Mouse (Mus musculus) small intestine, adult 2 months (tissue): Measurements from ENCODE around the gene Ino80e. TPM values are rescaled to one million over a fixed set of nuclear protein-coding genes. Genes with fewer than 3 reads are reported as not detected.

Experiments
- H3K27ac ChIP-seq: fragments of 200-500 bp; 2 replicates; pipeline ENCODE4 v1.5.1; 2012; ENCODE audit warnings: low read depth, low read length, control low read depth, inconsistent platforms; ENCODE audit not compliant: insufficient read depth
- H3K27me3 ChIP-seq: fragments of 200-500 bp; 2 replicates; pipeline ENCODE4 v1.6.1; 2012; ENCODE audit warnings: mild to moderate bottlenecking, moderate library complexity, low read length, inconsistent platforms; ENCODE audit not compliant: control insufficient read depth, insufficient read depth
- H3K36me3 ChIP-seq: fragments of 200-500 bp; 2 replicates; pipeline ENCODE4 v1.6.1; 2012; ENCODE audit warnings: mild to moderate bottlenecking, low read length, control low read depth, inconsistent platforms; ENCODE audit not compliant: control insufficient read depth, insufficient read depth
- H3K4me1 ChIP-seq: fragments of 200-500 bp; 2 replicates; pipeline ENCODE4 v1.6.1; 2012; ENCODE audit warnings: low read length, inconsistent platforms, mixed read lengths; ENCODE audit not compliant: control insufficient read depth, insufficient read depth, insufficient read length
- H3K4me3 ChIP-seq: fragments of 200-500 bp; 2 replicates; pipeline ENCODE4 v1.5.1; 2012; ENCODE audit warnings: low read depth, mild to moderate bottlenecking, control low read depth, inconsistent platforms, low read length, moderate library complexity
- CTCF ChIP-seq: fragments of 200-500 bp; IDR thresholded peaks from 2 replicates; pipeline ENCODE4 v1.5.1; 2012; ENCODE audit warnings: low read depth, mild to moderate bottlenecking, control low read depth, inconsistent platforms, low read length, moderate library complexity, mixed read lengths; ENCODE audit not compliant: insufficient replicate concordance, insufficient read length; ENCODE audit errors: extremely low read depth
- POLR2A ChIP-seq: fragments of 200-500 bp; IDR thresholded peaks from 2 replicates; pipeline ENCODE4 v1.6.1; 2012; ENCODE audit warnings: low read depth, mild to moderate bottlenecking, control low read depth, inconsistent platforms, low read length, moderate library complexity
- WGBS: fragments of 180-500 bp; shearing (Covaris S2); methylation state at CpG from one replicate; pipeline ENCODE4 v1.1.7; 2018; 5-methylcytosine and 5-hydroxymethylcytosine counted together
- polyA plus RNA-seq: library from polyadenylated mRNA; depleted of rRNA; stranded (reverse); fragments of >200 nt; gene quantifications from 2 replicates; pipeline ENCODE4 v1.2.3, GENCODE M21; 2012; rRNA removed

Ino80e gene
- polyA plus RNA-seq, 1 experiment = 42.8 TPM

DNA sequence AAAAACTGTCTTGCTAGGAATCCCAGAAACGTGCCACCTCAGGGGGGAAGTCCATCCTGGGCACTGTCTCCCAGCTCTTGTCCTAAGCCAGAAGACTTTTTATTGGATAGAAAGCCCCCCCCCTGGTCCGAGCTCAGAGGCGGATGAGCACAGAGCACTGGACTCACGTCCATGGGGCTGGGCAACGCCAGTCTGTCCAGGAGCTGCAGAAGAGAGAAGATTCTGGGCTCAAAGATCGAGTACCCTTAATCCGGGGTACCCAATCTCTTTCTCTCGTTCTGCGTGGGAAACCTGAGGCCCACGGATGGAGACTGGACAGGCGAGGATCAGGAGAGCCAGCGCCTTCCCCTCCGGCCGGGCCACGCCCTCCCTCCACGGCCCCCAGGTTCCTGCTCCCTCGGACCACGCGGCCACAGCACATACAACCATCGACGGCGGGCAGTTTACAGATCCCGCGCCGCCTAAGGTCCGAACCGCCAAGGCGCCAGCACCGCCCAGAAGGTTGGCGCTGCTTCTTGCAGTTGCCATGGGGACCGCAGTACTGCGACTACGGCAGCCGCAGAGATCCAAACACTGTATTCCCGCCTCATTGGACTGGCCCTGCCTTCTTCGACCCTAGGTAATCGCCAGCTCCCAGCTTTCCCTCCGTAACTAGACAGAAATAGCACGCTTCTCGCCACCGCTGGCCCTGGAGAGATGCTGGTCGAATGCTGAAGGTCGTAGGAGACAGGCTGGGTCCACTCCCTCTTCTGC, 53.3 kb downstream of the Ino80e start:
- H3K4me3 ChIP-seq = peak overlapping the region; percentile 84
- H3K27me3 ChIP-seq = no peaks in the 10 kb centered on the region
- TF ChIP-seq POLR2A (no peak), CTCF (no peak)
- WGBS = 1% methylated on average over 43 of the region's 43 CpGs
- no peaks in the 10 kb centered on the region for H3K36me3 ChIP-seq
- peaks cover 18% of the 10 kb centered on the region for H3K4me1 ChIP-seq
- no peak overlapping the region for H3K27ac ChIP-seq

DNA sequence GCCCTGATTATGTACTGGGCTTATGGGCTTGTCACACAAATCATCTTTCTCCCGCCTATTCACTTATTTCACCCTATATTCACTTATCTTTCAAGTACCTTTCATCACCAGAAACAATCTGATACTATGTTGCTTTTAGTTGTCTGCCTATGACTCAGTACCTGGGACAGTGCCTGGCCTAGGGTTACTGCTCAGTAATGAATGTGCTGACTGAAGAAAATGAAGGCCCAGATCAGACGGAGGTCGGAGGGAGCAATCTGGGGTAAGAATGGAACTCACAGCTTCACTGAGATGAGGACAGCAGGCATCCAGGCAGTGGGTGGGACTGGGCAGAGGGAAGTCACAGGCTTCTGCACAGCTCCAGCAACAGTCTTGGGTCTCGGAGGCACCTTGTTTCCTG, 54.8 kb downstream of the Ino80e start:
- TF ChIP-seq POLR2A (no peak), CTCF (no peak)
- Histone ChIP-seq H3K27ac (peak overlapping the region; percentile 79), H3K27me3 (no peaks in the 10 kb centered on the region), H3K36me3 (no peaks in the 10 kb centered on the region), H3K4me3 (no peak overlapping the region), H3K4me1 (peaks cover 18% of the 10 kb centered on the region)
- 38% methylated on average over 4 of the region's 4 CpGs for WGBS

DNA sequence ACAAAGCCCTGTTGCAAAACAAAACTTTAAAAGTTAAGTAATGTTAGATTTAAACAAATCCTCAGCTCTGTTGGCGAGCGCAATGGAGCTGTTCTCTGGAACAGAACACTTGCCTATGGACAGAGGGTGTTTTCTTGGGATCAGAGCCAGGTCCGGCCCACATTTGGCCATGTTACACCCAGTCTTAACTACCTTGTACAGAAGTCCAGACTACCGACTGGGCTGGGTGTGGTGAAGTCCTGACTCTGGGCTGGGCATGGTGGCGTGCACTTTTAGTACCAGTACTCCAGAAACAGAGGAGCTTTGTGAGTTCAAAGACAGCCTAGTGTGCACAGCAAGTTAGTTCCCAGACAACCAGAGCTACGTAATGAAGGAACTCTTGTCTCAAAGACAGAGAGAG, 55.2 kb downstream of the Ino80e start:
- WGBS = 16% methylated on average over 6 of the region's 6 CpGs
- H3K27ac ChIP-seq = peak overlapping the region; percentile 79
- TF ChIP-seq POLR2A = no peak
- TF ChIP-seq CTCF = no peak
- no peaks in the 10 kb centered on the region for H3K27me3 ChIP-seq
- H3K4me3 ChIP-seq = no peak overlapping the region
- peaks cover 18% of the 10 kb centered on the region for H3K4me1 ChIP-seq
- no peaks in the 10 kb centered on the region for H3K36me3 ChIP-seq

DNA sequence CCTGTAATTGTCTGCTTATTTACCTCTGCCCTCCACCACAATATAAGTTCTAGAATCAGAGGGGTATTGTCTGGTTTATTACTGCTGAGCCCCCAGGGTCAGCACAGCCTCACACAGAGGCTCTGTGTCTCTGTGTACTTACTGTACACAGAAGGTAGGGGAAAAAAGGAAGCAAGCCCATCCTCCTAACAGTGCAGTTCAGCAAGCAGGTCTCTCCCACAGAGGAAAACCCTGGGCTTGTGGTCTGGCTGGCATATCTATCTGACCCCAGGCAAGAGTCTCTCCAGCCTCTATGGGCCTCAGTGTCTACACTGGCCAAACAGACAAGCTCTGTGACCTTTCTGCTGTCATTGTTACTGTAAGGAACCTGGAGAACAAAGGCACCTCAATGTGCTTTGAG, 58.4 kb downstream of the Ino80e start:
- peaks cover 20% of the 10 kb centered on the region for H3K4me1 ChIP-seq
- H3K4me3 ChIP-seq = no peak overlapping the region
- H3K36me3 ChIP-seq = no peaks in the 10 kb centered on the region
- no peak overlapping the region for H3K27ac ChIP-seq
- no peaks in the 10 kb centered on the region for H3K27me3 ChIP-seq
- TF ChIP-seq CTCF (no peak), POLR2A (no peak)

DNA sequence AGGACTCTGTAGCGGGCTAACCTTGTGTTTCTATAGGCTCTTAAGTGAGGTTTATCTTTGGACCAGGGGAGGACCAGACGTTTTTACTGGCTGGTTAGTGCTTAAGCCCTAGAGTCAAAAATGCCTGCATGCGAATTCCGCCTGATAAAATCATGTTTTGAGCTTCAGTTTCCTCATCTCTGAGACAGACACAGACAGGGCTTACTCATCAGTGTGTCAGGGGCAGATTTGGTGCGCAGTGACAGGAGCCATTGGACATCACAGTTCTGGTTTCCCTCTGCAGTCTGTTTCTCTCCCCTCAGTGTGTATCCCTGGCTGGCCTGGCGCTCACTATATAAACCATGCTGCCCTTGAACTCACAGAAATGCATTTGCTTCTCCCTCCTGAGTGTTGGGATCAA, 59.0 kb downstream of the Ino80e start:
- 92% methylated on average over 6 of the region's 6 CpGs for WGBS
- Histone ChIP-seq H3K27ac (no peak overlapping the region), H3K36me3 (no peaks in the 10 kb centered on the region), H3K4me3 (no peak overlapping the region), H3K4me1 (peaks cover 17% of the 10 kb centered on the region), H3K27me3 (no peaks in the 10 kb centered on the region)
- TF ChIP-seq POLR2A (no peak), CTCF (no peak)

DNA sequence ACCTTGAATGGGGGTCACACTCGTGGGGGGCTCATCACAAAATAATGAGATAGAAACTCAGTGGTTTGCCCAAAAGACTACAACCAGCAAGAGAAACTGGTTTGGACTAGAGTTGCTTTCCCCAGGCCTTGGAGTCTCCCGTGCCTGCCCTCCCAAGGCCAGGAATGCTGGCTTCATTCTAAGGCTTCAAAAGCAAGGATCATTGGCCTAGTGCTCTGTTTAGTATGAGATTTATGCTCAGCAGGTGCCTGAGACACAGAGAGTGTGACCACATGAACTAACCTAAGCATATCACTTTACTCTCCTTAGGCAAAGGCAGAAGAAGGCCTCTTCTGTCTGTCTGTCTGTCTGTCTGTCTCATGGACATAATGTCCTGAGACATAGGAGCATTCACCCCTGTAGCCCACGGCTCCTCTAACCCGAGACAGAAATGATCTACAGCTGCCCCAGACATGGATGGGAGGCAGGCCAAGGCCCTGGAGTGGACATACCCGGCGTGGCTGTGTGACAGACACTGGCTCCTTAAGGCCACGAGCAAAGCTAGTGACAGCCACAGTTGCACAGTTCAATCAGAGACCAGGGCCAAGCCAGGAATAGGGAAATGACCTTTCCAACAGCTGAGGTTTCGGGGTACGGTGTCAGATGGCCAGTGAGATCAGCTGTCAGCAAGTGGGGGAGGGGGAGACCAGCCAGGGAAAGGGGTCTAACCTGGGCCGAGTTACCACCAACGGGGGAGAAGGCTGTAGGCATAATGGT, 59.9 kb downstream of the Ino80e start:
- Histone ChIP-seq H3K36me3 (peaks cover under 1% of the 10 kb centered on the region; the same call in 1 of the 2 replicates), H3K4me3 (no peak overlapping the region), H3K4me1 (peaks cover 12% of the 10 kb centered on the region), H3K27me3 (no peaks in the 10 kb centered on the region), H3K27ac (no peak overlapping the region)
- 88% methylated on average over 11 of the region's 11 CpGs for WGBS
- TF ChIP-seq POLR2A (no peak), CTCF (no peak)

DNA sequence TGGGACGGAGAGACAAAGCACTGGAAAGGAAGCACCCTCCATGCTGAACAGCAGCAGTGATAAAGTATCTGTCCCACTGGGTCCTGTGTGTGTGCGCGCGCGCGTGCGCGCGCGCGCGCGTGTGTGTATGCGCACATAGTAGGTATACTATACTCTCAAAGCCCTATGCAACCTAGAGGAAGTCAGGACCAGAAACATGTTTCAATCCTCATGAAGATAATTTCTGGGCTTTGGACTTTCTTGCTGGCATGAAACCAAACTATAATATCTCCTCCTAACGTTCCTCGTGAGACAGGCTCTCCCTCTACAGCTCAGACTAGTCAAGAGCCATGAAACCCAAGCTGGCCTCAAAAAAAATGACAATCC, 61.1 kb downstream of the Ino80e start:
- 86% methylated on average over 16 of the region's 16 CpGs for WGBS
- Histone ChIP-seq H3K4me1 (peaks cover 14% of the 10 kb centered on the region), H3K27ac (no peak overlapping the region), H3K36me3 (peaks cover 13% of the 10 kb centered on the region), H3K4me3 (no peak overlapping the region), H3K27me3 (no peaks in the 10 kb centered on the region)
- no peak for TF ChIP-seq POLR2A
- TF ChIP-seq CTCF = no peak

Other genes starting within 250 kb of the Ino80e start
- gene Nupr1, start 231.5 kb downstream of the Ino80e start, polyA plus RNA-seq = 32.5 and 97.9 TPM in 2 replicates
- gene Sgf29, start 213.1 kb downstream of the Ino80e start, polyA plus RNA-seq = 16.7 and 23.9 TPM in 2 replicates
- 5.0 and 7.4 TPM in 2 replicates for gene Sult1a1, start 185.9 kb downstream of the Ino80e start, polyA plus RNA-seq
- 35.8 and 40.6 TPM in 2 replicates for gene Bola2, start 167.0 kb downstream of the Ino80e start, polyA plus RNA-seq
- 7.9 and 16.0 TPM in 2 replicates for gene Slx1b, start 166.6 kb downstream of the Ino80e start, polyA plus RNA-seq
- gene Coro1a, start 154.6 kb downstream of the Ino80e start, polyA plus RNA-seq = 114 and 157 TPM in 2 replicates
- gene Mapk3, start 102.8 kb downstream of the Ino80e start, polyA plus RNA-seq = 208 and 472 TPM in 2 replicates
- 5.0 and 24.4 TPM in 2 replicates for gene Gdpd3, start 96.0 kb downstream of the Ino80e start, polyA plus RNA-seq
- gene Ypel3, start 85.4 kb downstream of the Ino80e start, polyA plus RNA-seq = 153 and 244 TPM in 2 replicates
- gene Tbx6, start 80.9 kb downstream of the Ino80e start, polyA plus RNA-seq = 1.4 and 2.4 TPM in 2 replicates
- 101 and 199 TPM in 2 replicates for gene Ppp4c, start 69.9 kb downstream of the Ino80e start, polyA plus RNA-seq
- 2.2 and 4.1 TPM in 2 replicates for gene Fam57b, start 64.7 kb downstream of the Ino80e start, polyA plus RNA-seq
- not detected in 2 replicates for gene 4930451I11Rik, start 30.7 kb downstream of the Ino80e start, polyA plus RNA-seq
- gene Doc2a, start 15.0 kb downstream of the Ino80e start, polyA plus RNA-seq = not detected in 2 replicates
- gene Hirip3, start 405 bp downstream of the Ino80e start, polyA plus RNA-seq = 1.3 and 3.6 TPM in 2 replicates
- 42.3 and 77.4 TPM in 2 replicates for gene Taok2, start 22.3 kb upstream of the Ino80e start, polyA plus RNA-seq
- 51.5 and 143 TPM in 2 replicates for gene Tmem219, start 60.5 kb upstream of the Ino80e start, polyA plus RNA-seq
- 9.1 and 18.8 TPM in 2 replicates for gene Kctd13, start 66.5 kb upstream of the Ino80e start, polyA plus RNA-seq
- 0.18 and 0.19 TPM in 2 replicates for gene Asphd1, start 87.2 kb upstream of the Ino80e start, polyA plus RNA-seq
- 1.3 and 2.6 TPM in 2 replicates for gene Sez6l2, start 88.2 kb upstream of the Ino80e start, polyA plus RNA-seq
- gene Cdipt, start 113.5 kb upstream of the Ino80e start, polyA plus RNA-seq = 157 and 467 TPM in 2 replicates
- 0.15 and 0.74 TPM in 2 replicates for gene Cdiptos, start 113.7 kb upstream of the Ino80e start, polyA plus RNA-seq
- 148 and 353 TPM in 2 replicates for gene Mvp, start 152.2 kb upstream of the Ino80e start, polyA plus RNA-seq
- 0.76 and 2.9 TPM in 2 replicates for gene Pagr1b, start 154.1 kb upstream of the Ino80e start, polyA plus RNA-seq
- 1.6 and 3.7 TPM in 2 replicates for gene Pagr1a, start 155.0 kb upstream of the Ino80e start, polyA plus RNA-seq
- gene Gm42742, start 158.7 kb upstream of the Ino80e start, polyA plus RNA-seq = 9.5 and 26.4 TPM in 2 replicates
- 1.3 and 2.7 TPM in 2 replicates for gene Prrt2, start 158.8 kb upstream of the Ino80e start, polyA plus RNA-seq
- 103 and 248 TPM in 2 replicates for gene Maz, start 164.7 kb upstream of the Ino80e start, polyA plus RNA-seq
- 3.7 and 5.8 TPM in 2 replicates for gene Kif22, start 180.1 kb upstream of the Ino80e start, polyA plus RNA-seq
- gene Zg16, start 225.0 kb upstream of the Ino80e start, polyA plus RNA-seq = 4,647 and 5,350 TPM in 2 replicates
- gene AI467606, start 229.0 kb upstream of the Ino80e start, polyA plus RNA-seq = 21.2 and 22.7 TPM in 2 replicates